Mouse (Mus musculus) midbrain, embryonic 11.5 days (tissue): ENCODE data around the gene Ubac2. TPM values are rescaled to one million over a fixed set of nuclear protein-coding genes. Genes with fewer than 3 reads are reported as not detected.

Source experiments
- ATAC-seq: fragments of 200-750 bp; cut with Nextera tagmentation; 2 replicates; pipeline ENCODE4 v1.8.0; 2017; ENCODE audit warnings: moderate TSS enrichment, moderate library complexity; ENCODE audit not compliant: low FRiP score
- DNase-seq: peaks from one replicate; pipeline ENCODE4 v3.0.0; 2015; ENCODE audit warnings: low spot score; ENCODE audit errors: missing footprints
- H3K27ac ChIP-seq: fragments of 300-500 bp; sonication (generic); 2 replicates; pipeline ENCODE4 v1.5.1; 2014; ENCODE audit warnings: low read depth, low read length
- H3K27me3 ChIP-seq: fragments of 300-500 bp; sonication (generic); 2 replicates; pipeline ENCODE4 v1.6.1; 2014; ENCODE audit warnings: mild to moderate bottlenecking, low read length, moderate library complexity, mixed read lengths; ENCODE audit not compliant: control insufficient read depth, insufficient read depth
- H3K36me3 ChIP-seq: fragments of 300-500 bp; sonication (generic); 2 replicates; pipeline ENCODE4 v1.6.1; 2014; ENCODE audit warnings: mild to moderate bottlenecking, low read length, moderate library complexity, mixed read lengths; ENCODE audit not compliant: control insufficient read depth, insufficient read depth
- H3K4me1 ChIP-seq: fragments of 300-500 bp; sonication (generic); 2 replicates; pipeline ENCODE4 v1.6.1; 2014; ENCODE audit warnings: low read length; ENCODE audit not compliant: control insufficient read depth, insufficient read depth
- H3K4me2 ChIP-seq: fragments of 300-500 bp; sonication (generic); 2 replicates; pipeline ENCODE4 v1.6.1; 2014; ENCODE audit warnings: mild to moderate bottlenecking, moderate library complexity
- H3K4me3 ChIP-seq: fragments of 300-500 bp; sonication (generic); 2 replicates; pipeline ENCODE4 v1.5.1; 2014; ENCODE audit warnings: low read depth, low read length
- H3K9ac ChIP-seq: fragments of 300-500 bp; sonication (generic); 2 replicates; pipeline ENCODE4 v1.6.1; 2014; ENCODE audit warnings: low read length
- H3K9me3 ChIP-seq: fragments of 300-500 bp; sonication (generic); 2 replicates; pipeline ENCODE4 v1.6.1; 2016; ENCODE audit warnings: low read length; ENCODE audit not compliant: control insufficient read depth
- WGBS: fragments of 180-500 bp; shearing (Covaris S2); extraction: QIAGEN DNeasy Blood & Tissue Kit; methylation state at CpG from one replicate; pipeline ENCODE4 v1.1.7; 2014; 5-methylcytosine and 5-hydroxymethylcytosine counted together
- polyA plus RNA-seq: library from polyadenylated mRNA; unstranded; fragments of >200 nt; fragmentation: Nextera tagmentation; extraction: Ambion mirVana; gene quantifications from 2 replicates; pipeline ENCODE4 v1.2.1, GENCODE M21; 2014

Gene Ubac2
- polyA plus RNA-seq, 1 experiment from 2014 or later: 64.0 TPM

GRCm38 (mm10) chr14:122035860-122036259, 157.4 kb downstream of the Ubac2 start:
- 95% methylated on average over 2 of the region's 2 CpGs for WGBS
- no peaks in the 10 kb centered on the region for H3K9me3 ChIP-seq
- H3K4me2 ChIP-seq: no peak overlapping the region
- no peaks in the 10 kb centered on the region for H3K27me3 ChIP-seq
- H3K4me1 ChIP-seq: no peaks in the 10 kb centered on the region
- ATAC-seq: no peak
- H3K36me3 ChIP-seq: no peaks in the 10 kb centered on the region
- H3K4me3 ChIP-seq: no peak overlapping the region
- H3K27ac ChIP-seq: no peak overlapping the region
- DNase-seq: no peak
- H3K9ac ChIP-seq: no peak overlapping the region

- Histone ChIP-seq H3K4me3 (no peak overlapping the region), H3K9me3 (no peaks in the 10 kb centered on the region), H3K4me1 (no peaks in the 10 kb centered on the region), H3K36me3 (no peaks in the 10 kb centered on the region), H3K9ac (no peak overlapping the region), H3K4me2 (no peak overlapping the region), H3K27me3 (no peaks in the 10 kb centered on the region), H3K27ac (no peak overlapping the region)
- no peak for ATAC-seq
- DNase-seq: no peak
- WGBS: 89% methylated on average over 13 of the region's 13 CpGs
Measured at GRCm38 (mm10) chr14:122038874-122039647, 160.6 kb downstream of the Ubac2 start.

- 81% methylated on average over 3 of the region's 3 CpGs for WGBS
- H3K4me1 ChIP-seq: no peaks in the 10 kb centered on the region
- H3K4me2 ChIP-seq: no peak overlapping the region
- no peak for ATAC-seq
- DNase-seq: no peak
- H3K27ac ChIP-seq: no peak overlapping the region
- no peak overlapping the region for H3K4me3 ChIP-seq
- no peaks in the 10 kb centered on the region for H3K27me3 ChIP-seq
- no peaks in the 10 kb centered on the region for H3K9me3 ChIP-seq
- H3K9ac ChIP-seq: no peak overlapping the region
- no peaks in the 10 kb centered on the region for H3K36me3 ChIP-seq
Measured at GRCm38 (mm10) chr14:122041413-122041825, 163.0 kb downstream of the Ubac2 start.

GRCm38 (mm10) chr14:122042142-122042694, 163.8 kb downstream of the Ubac2 start:
- no peaks in the 10 kb centered on the region for H3K9me3 ChIP-seq
- no peaks in the 10 kb centered on the region for H3K27me3 ChIP-seq
- DNase-seq (no peak), ATAC-seq (no peak)
- no peak overlapping the region for H3K4me2 ChIP-seq
- no peak overlapping the region for H3K9ac ChIP-seq
- no peaks in the 10 kb centered on the region for H3K4me1 ChIP-seq
- no peak overlapping the region for H3K27ac ChIP-seq
- WGBS: 81% methylated on average over 8 of the region's 8 CpGs
- no peaks in the 10 kb centered on the region for H3K36me3 ChIP-seq
- no peak overlapping the region for H3K4me3 ChIP-seq

- DNase-seq (no peak), ATAC-seq (no peak)
- H3K4me3 ChIP-seq: no peak overlapping the region
- 92% methylated on average over 8 of the region's 8 CpGs for WGBS
- no peaks in the 10 kb centered on the region for H3K9me3 ChIP-seq
- no peak overlapping the region for H3K9ac ChIP-seq
- no peaks in the 10 kb centered on the region for H3K4me1 ChIP-seq
- H3K27me3 ChIP-seq: no peaks in the 10 kb centered on the region
- no peaks in the 10 kb centered on the region for H3K36me3 ChIP-seq
- H3K4me2 ChIP-seq: no peak overlapping the region
- no peak overlapping the region for H3K27ac ChIP-seq
Measured at GRCm38 (mm10) chr14:122047784-122048183, 169.4 kb downstream of the Ubac2 start.

GRCm38 (mm10) chr14:122048816-122049215, 170.4 kb downstream of the Ubac2 start:
- 92% methylated on average over 9 of the region's 9 CpGs for WGBS
- ATAC-seq (no peak), DNase-seq (no peak)
- Histone ChIP-seq H3K4me3 (no peak overlapping the region), H3K4me2 (no peak overlapping the region), H3K4me1 (no peaks in the 10 kb centered on the region), H3K36me3 (no peaks in the 10 kb centered on the region), H3K9ac (no peak overlapping the region), H3K27me3 (no peaks in the 10 kb centered on the region), H3K9me3 (no peaks in the 10 kb centered on the region), H3K27ac (no peak overlapping the region)

GRCm38 (mm10) chr14:122052896-122053635, 174.6 kb downstream of the Ubac2 start:
- ATAC-seq: no peak
- Histone ChIP-seq H3K27ac (no peak overlapping the region), H3K9ac (no peak overlapping the region), H3K9me3 (no peaks in the 10 kb centered on the region), H3K27me3 (no peaks in the 10 kb centered on the region), H3K4me2 (no peak overlapping the region), H3K4me3 (no peak overlapping the region), H3K4me1 (no peaks in the 10 kb centered on the region), H3K36me3 (no peaks in the 10 kb centered on the region)
- 90% methylated on average over 9 of the region's 9 CpGs for WGBS
- no peak for DNase-seq

- DNase-seq (no peak), ATAC-seq (no peak)
- Histone ChIP-seq H3K27me3 (no peaks in the 10 kb centered on the region), H3K4me3 (no peak overlapping the region), H3K4me2 (no peak overlapping the region), H3K4me1 (no peaks in the 10 kb centered on the region), H3K9me3 (no peaks in the 10 kb centered on the region), H3K9ac (no peak overlapping the region), H3K36me3 (no peaks in the 10 kb centered on the region), H3K27ac (no peak overlapping the region)
- WGBS: 84% methylated on average over 6 of the region's 6 CpGs
Measured at GRCm38 (mm10) chr14:122056871-122057270, 178.5 kb downstream of the Ubac2 start.

- ATAC-seq: no peak
- WGBS: 55% methylated on average over 2 of the region's 2 CpGs
Measured at GRCm38 (mm10) chr14:122057941-122058346, 179.5 kb downstream of the Ubac2 start.

More at GRCm38 (mm10) chr14:122057941-122058346, 179.5 kb downstream of the Ubac2 start:
- Histone ChIP-seq H3K4me2 (no peak overlapping the region), H3K27me3 (no peaks in the 10 kb centered on the region), H3K4me3 (no peak overlapping the region), H3K4me1 (no peaks in the 10 kb centered on the region), H3K36me3 (no peaks in the 10 kb centered on the region), H3K9me3 (no peaks in the 10 kb centered on the region), H3K27ac (no peak overlapping the region), H3K9ac (no peak overlapping the region)
- DNase-seq: no peak
